Mouse (Mus musculus) limb, embryonic 13.5 days (tissue): ENCODE results near the gene Gda. TPM values are rescaled to one million over a fixed set of nuclear protein-coding genes. Genes with fewer than 3 reads are reported as not detected.

Source experiments
- ATAC-seq: fragments of 200-750 bp; cut with Nextera tagmentation; 2 replicates; pipeline ENCODE4 v1.8.0; 2017; ENCODE audit warnings: low read depth, moderate number of reproducible peaks, moderate TSS enrichment; ENCODE audit not compliant: low FRiP score
- H3K27ac ChIP-seq: fragments of 300-500 bp; sonication (generic); 2 replicates; pipeline ENCODE4 v1.5.1; 2015; ENCODE audit warnings: inconsistent platforms, mild to moderate bottlenecking, moderate library complexity
- H3K27me3 ChIP-seq: fragments of 300-500 bp; sonication (generic); 2 replicates; pipeline ENCODE4 v1.6.1; 2015; ENCODE audit warnings: mild to moderate bottlenecking, inconsistent platforms
- H3K36me3 ChIP-seq: fragments of 300-500 bp; sonication (generic); 2 replicates; pipeline ENCODE4 v1.6.1; 2015; ENCODE audit warnings: inconsistent platforms, mild to moderate bottlenecking, moderate library complexity
- H3K4me1 ChIP-seq: fragments of 300-500 bp; sonication (generic); 2 replicates; pipeline ENCODE4 v1.6.1; 2015; ENCODE audit warnings: inconsistent platforms
- H3K4me2 ChIP-seq: fragments of 300-500 bp; sonication (generic); replicated peaks from 2 replicates; pipeline ENCODE4 v1.6.1; 2015; ENCODE audit warnings: inconsistent platforms, mild to moderate bottlenecking, moderate library complexity
- H3K4me3 ChIP-seq: fragments of 300-500 bp; sonication (generic); 2 replicates; pipeline ENCODE4 v1.5.1; 2015; ENCODE audit warnings: moderate library complexity, mild to moderate bottlenecking, inconsistent platforms
- H3K9ac ChIP-seq: fragments of 300-500 bp; sonication (generic); 2 replicates; pipeline ENCODE4 v1.6.1; 2015; ENCODE audit warnings: mild to moderate bottlenecking, inconsistent platforms
- H3K9me3 ChIP-seq: fragments of 300-500 bp; sonication (generic); 2 replicates; pipeline ENCODE4 v1.6.1; 2016; ENCODE audit warnings: inconsistent platforms
- WGBS: fragments of 180-500 bp; shearing (Covaris S2); methylation state at CpG from one replicate; pipeline ENCODE4 v1.1.7; 2015; 5-methylcytosine and 5-hydroxymethylcytosine counted together
- polyA plus RNA-seq: library from polyadenylated mRNA; unstranded; fragments of >200 nt; fragmentation: Nextera tagmentation; extraction: Ambion mirVana; gene quantifications from 2 replicates; pipeline ENCODE4 v1.2.1, GENCODE M21; 2015

The Gda gene
- polyA plus RNA-seq, result 0.09 TPM in 1 of 2 replicates, not detected in the other

DNA sequence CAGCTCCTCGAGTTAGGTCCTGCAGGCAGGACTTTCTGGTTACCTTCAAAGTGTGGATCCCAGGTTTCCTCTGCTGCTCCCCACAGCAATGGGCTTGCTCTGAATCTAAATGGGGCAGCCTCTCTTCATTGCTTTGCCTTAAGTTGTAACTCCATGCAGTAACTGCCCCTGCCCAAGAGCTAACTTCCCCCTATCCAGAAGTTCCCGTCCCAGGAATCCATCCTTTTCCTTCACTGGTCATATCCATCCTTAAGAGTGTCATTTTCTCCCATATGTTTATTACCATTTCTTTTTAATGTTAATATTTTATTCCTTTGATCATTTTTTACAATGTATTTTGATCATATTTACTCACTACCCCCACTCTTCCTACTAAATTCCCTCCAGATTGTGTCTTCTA, at the start of gene Gda:
Gene Gda (minus strand): TSS at position 101 of the 400 bp plus-strand sequence.
- peak within 1 kb of the TSS; percentile 45 for H3K9ac ChIP-seq

DNA sequence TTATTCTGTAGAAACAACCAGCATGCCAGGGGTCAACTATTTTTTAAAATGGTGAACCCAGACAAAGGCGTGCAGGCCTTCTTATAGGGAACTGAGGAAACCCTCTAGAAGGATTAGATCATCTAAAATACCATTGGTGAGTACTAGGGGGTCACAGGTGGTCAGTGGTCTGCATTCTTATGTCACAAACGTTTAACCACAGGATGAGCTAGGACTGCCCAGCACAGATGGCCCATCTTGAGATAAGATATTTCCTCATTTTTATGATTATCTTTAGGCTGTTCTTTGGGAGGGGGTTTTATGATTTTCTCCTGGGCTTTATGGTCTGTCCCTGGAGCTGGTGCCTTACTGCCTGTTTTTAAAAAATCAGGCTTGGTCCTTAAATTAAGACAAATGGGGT, 47.0 kb upstream of the Gda start:
- no peak for ATAC-seq
- H3K27ac ChIP-seq, result no peak overlapping the region
- H3K9ac ChIP-seq, result no peak overlapping the region
- no peaks in the 10 kb centered on the region for H3K4me1 ChIP-seq
- H3K36me3 ChIP-seq, result no peaks in the 10 kb centered on the region
- H3K4me3 ChIP-seq, result no peak overlapping the region
- H3K27me3 ChIP-seq, result no peaks in the 10 kb centered on the region
- no peaks in the 10 kb centered on the region for H3K9me3 ChIP-seq
- H3K4me2 ChIP-seq, result no peak overlapping the region
- WGBS, result 82% methylated on average over 2 of the region's 2 CpGs

More for the DNA sequence above, at the start of gene Gda:
- WGBS, result 60% methylated on average over 2 of the region's 2 CpGs
- Histone ChIP-seq H3K4me1 (peaks cover 7% of the 10 kb centered on the region; the same call in 1 of the 2 replicates), H3K9me3 (0 out of 2 replicates have a peak, but pooled peaks cover 9% of the 10 kb centered on the region), H3K36me3 (no peaks in the 10 kb centered on the region), H3K27ac (no peak within 1 kb of the TSS), H3K4me2 (peak within 1 kb of the TSS; percentile 87), H3K4me3 (peak within 1 kb of the TSS; percentile 52), H3K27me3 (peaks cover 37% of the 10 kb centered on the region)
- ATAC-seq, result no peak

DNA sequence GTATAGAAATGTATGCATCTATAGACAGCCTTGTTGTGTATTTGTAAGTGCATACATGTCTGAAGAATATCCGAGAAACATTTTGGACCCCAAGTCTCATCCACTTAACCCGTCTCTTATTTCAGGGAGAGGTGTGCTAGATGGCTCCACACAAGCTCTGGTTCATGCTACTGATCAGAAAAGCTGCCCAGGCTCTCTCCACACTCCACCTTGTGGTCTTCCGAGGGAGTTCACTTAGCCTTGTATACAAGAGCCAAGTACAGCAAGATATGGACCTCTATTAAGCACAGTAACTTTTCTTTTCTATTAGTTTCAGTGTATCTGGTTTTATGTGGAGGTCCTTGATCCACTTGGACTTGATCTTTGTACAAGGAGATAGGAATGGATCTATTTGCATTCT, 36.9 kb upstream of the Gda start:
- Histone ChIP-seq H3K9me3 (no peaks in the 10 kb centered on the region), H3K4me2 (no peak overlapping the region), H3K4me3 (no peak overlapping the region), H3K27ac (no peak overlapping the region), H3K9ac (no peak overlapping the region), H3K27me3 (no peaks in the 10 kb centered on the region), H3K4me1 (no peaks in the 10 kb centered on the region), H3K36me3 (no peaks in the 10 kb centered on the region)
- ATAC-seq, result peak; percentile 76
- 49% methylated on average over 3 of the region's 3 CpGs for WGBS

DNA sequence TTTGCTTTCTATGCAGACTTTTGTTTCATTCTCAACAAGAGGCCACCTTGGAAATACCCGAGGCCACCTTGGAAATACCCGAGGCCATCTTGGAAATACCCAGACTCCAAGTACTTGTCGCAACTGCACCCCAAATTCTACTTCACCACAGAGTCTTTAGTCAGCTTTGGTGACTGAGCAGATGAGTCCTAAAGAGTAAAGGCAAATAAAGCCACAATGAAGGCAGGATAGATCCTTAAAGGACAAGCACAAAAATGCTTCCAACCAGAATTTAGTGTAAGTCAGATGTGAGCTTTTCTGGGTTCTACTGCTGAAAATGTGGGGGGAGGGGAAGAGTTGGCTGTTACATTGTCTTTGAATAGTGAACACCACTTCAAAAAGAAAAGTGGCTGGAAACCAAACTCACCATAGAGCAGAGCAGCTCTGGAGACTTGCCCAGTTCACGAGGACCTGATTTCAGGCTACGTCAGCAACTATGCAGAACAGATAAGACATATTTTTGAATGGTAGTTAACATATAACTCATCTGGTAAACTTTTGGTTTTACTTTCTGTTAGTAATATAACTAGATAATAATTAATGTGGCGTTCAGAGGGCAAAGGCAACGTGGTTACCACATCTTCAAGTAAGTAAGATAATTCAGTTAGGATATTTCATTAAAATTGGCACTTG, 34.5 kb upstream of the Gda start:
- Histone ChIP-seq H3K27me3 (no peaks in the 10 kb centered on the region), H3K9ac (no peak overlapping the region), H3K36me3 (no peaks in the 10 kb centered on the region), H3K27ac (no peak overlapping the region), H3K4me1 (no peaks in the 10 kb centered on the region), H3K4me2 (no peak overlapping the region), H3K9me3 (no peaks in the 10 kb centered on the region), H3K4me3 (no peak overlapping the region)
- 84% methylated on average over 7 of the region's 7 CpGs for WGBS
- no peak for ATAC-seq

DNA sequence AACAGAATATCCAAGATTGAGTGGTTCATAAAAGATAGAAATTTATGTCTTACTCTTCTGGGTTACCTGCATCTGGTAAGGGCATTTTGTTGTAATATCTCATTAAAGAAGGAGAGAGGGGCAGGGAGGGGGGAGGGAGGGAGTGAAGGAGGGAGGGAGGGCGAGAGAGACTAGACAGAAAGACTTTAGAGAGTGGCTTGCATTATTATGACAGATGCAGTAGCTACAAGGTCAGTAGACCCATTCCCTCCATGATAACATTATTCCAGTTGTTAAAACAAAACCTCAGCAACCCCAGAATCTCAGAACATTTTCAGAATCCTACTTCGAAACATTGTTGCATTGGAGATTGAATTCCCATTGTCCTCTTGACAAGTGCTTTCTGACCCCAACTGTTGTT, 33.9 kb upstream of the Gda start:
- no peak overlapping the region for H3K4me3 ChIP-seq
- H3K4me2 ChIP-seq, result no peak overlapping the region
- H3K27ac ChIP-seq, result no peak overlapping the region
- WGBS, result 81% methylated on average over 2 of the region's 2 CpGs
- H3K27me3 ChIP-seq, result no peaks in the 10 kb centered on the region
- ATAC-seq, result no peak
- H3K9ac ChIP-seq, result no peak overlapping the region
- H3K4me1 ChIP-seq, result no peaks in the 10 kb centered on the region
- no peaks in the 10 kb centered on the region for H3K9me3 ChIP-seq
- no peaks in the 10 kb centered on the region for H3K36me3 ChIP-seq

DNA sequence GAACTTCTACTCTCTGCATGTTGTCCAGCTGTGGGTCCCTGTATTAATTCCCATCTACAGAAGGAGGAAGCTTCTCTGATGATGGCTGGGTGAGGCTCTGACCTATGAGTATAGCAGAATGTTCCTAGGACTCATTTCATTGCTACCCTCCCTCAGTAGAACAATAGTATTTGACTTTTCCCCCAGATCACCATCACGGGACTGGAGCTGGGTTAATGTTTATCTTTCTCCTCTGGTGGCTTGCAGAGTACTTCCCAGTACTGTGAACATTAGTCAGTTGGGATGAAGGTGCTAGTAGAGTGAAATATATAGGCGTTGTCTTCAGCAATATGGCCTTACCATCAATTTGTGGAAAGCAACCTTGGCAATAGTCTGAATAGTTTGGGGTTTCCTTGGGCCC, 31.5 kb upstream of the Gda start:
- Histone ChIP-seq H3K36me3 (no peaks in the 10 kb centered on the region), H3K27me3 (no peaks in the 10 kb centered on the region), H3K9ac (no peak overlapping the region), H3K4me2 (no peak overlapping the region), H3K27ac (no peak overlapping the region), H3K4me1 (no peaks in the 10 kb centered on the region), H3K9me3 (no peaks in the 10 kb centered on the region), H3K4me3 (no peak overlapping the region)
- WGBS, result 71% methylated on average over 2 of the region's 2 CpGs
- no peak for ATAC-seq

DNA sequence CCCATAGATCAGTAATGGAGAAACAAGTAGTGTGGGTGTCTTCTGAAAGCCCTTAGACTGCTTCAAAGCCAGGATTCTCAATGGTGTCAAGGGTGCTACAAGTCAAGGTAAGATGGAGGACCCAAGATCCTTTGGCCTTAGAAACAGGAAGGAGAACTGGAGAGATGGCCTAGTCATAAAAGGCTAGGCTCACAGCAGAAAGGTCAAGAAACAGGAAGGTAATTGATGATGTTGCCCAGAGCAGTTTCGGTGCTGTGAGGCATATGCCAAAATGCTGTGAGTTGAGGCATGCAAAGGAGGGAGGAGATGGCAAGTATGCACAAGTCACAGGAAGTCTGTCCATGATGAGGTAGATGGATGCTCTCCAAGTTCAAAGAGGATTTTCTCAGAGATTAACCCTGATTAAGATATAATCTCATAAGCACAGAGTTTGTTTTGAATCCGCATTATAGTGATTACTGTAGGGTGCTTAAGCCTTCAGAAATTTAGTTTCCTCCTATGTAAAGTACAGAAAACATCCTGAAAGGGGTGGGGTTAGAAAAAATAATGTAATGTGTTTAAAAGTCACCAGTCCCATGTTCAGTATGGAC, 26.2 kb upstream of the Gda start:
- Histone ChIP-seq H3K9me3 (no peaks in the 10 kb centered on the region), H3K27me3 (no peaks in the 10 kb centered on the region), H3K4me3 (no peak overlapping the region), H3K36me3 (no peaks in the 10 kb centered on the region), H3K27ac (no peak overlapping the region), H3K4me2 (no peak overlapping the region), H3K9ac (no peak overlapping the region), H3K4me1 (no peaks in the 10 kb centered on the region)
- ATAC-seq, result no peak
- WGBS, result 81% methylated on average over 2 of the region's 2 CpGs

DNA sequence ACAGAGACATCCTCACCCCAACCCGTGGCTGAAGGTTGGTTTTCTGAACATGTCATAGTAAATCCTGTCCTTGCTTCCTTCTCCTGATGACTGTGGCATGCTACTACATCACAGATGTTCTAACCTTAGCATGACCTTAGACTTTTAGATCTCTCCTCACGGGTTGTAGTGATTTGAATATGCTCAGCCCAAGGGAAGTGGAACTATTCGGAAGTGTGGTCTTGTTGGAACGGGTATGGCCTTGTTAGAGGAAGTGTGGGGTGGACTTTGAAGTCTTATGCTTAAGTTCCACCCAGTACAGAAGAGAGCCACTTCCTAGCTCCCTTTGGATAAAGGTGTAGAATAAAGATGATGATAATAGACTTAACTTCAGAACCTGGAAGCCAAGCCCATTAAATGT, 22.6 kb upstream of the Gda start:
- Histone ChIP-seq H3K27me3 (no peaks in the 10 kb centered on the region), H3K4me3 (no peak overlapping the region), H3K9ac (no peak overlapping the region), H3K27ac (no peak overlapping the region), H3K36me3 (no peaks in the 10 kb centered on the region), H3K4me2 (no peak overlapping the region), H3K9me3 (no peaks in the 10 kb centered on the region), H3K4me1 (no peaks in the 10 kb centered on the region)
- ATAC-seq, result no peak
- WGBS, result 69% methylated on average over 4 of the region's 4 CpGs

DNA sequence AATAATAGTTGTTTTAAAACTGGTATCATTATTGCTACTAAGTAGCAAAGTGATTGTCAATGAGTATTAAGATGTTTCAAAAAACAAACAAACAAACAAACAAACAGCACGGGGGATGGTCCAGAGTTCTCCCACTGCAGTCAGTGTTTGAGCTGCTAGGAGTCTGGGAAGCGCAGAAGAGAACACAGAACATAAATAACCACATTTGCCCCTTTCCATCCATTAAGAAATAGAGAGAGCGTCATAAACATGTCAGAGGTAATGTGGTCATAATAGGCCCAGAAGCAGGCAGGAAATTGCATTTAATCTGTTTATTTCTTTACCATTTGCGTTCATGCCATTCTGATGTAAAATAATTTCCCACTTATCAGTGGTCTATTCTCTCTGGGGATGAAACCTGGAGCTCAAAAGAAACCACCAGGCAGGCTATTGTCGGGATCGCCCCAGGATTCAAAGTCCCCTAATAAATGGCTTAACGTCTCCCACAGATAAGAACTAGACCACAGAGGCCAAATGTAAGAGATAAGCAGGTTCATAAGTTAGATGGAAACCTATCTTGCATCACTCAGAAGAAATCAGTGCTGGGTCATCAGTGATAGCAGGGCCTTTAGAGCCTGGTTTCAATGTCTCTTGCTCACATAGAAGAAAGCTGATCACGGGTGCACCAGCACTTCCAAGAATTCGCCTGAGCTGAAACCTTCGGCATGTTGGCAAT, 20.7 kb upstream of the Gda start:
- H3K27me3 ChIP-seq, result no peaks in the 10 kb centered on the region
- no peaks in the 10 kb centered on the region for H3K9me3 ChIP-seq
- no peak overlapping the region for H3K4me3 ChIP-seq
- no peak overlapping the region for H3K4me2 ChIP-seq
- no peaks in the 10 kb centered on the region for H3K4me1 ChIP-seq
- H3K27ac ChIP-seq, result no peak overlapping the region
- H3K9ac ChIP-seq, result no peak overlapping the region
- WGBS, result 65% methylated on average over 10 of the region's 10 CpGs
- ATAC-seq, result no peak
- no peaks in the 10 kb centered on the region for H3K36me3 ChIP-seq

DNA sequence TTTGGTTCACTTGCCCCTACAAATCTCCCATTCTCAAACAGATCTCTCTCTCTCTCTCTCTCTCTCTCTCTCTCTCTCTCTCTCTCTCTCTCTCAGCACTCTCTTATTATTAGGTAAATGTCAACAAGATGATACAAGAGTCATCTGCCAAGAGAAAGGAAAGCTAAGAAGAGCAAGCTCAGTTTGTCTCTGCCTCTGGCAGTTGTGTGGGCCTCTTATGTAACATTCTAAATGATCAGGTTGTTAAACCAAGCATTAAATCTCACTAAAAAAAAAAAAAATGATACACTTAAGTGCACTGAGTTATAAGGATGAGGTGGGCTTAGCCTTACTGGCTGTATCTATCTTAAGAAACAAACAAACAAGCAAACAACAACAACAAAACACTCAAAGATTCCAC, 18.1 kb upstream of the Gda start:
- Histone ChIP-seq H3K4me2 (no peak overlapping the region), H3K27me3 (no peaks in the 10 kb centered on the region), H3K27ac (no peak overlapping the region), H3K36me3 (no peaks in the 10 kb centered on the region), H3K4me1 (no peaks in the 10 kb centered on the region), H3K9ac (no peak overlapping the region), H3K9me3 (no peaks in the 10 kb centered on the region), H3K4me3 (no peak overlapping the region)
- ATAC-seq, result no peak

DNA sequence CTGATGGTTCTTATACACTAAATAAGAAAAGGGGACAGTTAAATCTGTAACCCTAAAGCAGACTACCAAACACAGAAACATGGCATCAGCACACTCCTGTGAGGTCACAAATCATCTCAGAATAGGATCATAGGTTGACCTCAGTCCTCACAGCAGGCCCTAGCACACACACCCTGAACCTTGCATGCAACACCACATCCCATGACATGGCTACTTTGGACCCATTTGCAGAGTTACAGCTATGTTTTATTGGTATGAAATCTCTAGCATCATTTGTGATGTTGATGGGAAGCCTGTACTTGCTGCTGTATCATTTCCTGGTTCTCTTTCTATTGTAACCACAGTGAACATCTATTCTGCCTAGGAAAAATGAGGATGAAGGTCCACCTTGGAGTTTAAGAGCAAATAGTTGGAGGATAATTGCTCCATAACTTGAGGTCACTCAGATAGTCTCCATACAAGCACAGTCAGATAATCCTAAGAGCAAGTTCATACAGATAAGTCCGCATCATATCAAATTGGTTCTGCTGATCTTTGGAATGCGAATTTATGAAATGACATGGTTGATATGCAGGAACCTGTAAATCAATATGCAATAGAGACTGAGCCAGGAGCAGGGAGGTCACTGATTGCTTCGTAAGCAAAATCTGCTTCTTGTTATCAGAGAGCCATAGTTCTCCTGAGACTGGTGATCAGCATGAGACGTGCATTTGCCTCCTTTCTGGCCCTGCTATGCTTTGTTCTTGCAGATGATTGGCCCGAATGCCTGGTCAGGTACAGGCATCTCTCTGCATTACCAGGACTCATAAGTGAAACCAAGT, 14.1 kb upstream of the Gda start:
- WGBS, result 81% methylated on average over 5 of the region's 5 CpGs
- no peaks in the 10 kb centered on the region for H3K36me3 ChIP-seq
- H3K27me3 ChIP-seq, result no peaks in the 10 kb centered on the region
- no peak for ATAC-seq
- no peak overlapping the region for H3K9ac ChIP-seq
- no peak overlapping the region for H3K27ac ChIP-seq
- H3K9me3 ChIP-seq, result no peaks in the 10 kb centered on the region
- H3K4me2 ChIP-seq, result no peak overlapping the region
- no peaks in the 10 kb centered on the region for H3K4me1 ChIP-seq
- no peak overlapping the region for H3K4me3 ChIP-seq

DNA sequence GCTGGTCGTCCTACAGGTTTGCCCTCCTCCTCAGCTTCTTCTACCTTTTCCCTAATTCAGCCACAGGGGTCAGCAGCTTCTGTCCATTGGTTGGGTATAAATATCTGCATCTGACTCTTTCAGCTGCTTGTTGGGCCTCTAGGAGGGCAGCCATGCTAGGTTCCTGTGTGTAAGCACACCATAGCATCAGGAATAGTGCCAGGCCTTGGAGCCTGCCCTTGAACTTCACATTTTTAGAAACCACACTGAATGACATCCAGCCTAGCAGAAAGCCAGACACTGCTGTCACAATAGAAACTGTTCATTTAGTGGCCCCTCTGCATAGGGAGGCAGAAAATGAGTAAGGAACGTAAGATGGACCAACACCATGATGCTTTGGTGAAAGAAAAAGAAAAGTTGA, 8.9 kb upstream of the Gda start:
- Histone ChIP-seq H3K9ac (no peak overlapping the region), H3K4me2 (no peak overlapping the region)
- WGBS, result 86% methylated on average over 2 of the region's 2 CpGs

More for the DNA sequence above, 8.9 kb upstream of the Gda start:
- no peak overlapping the region for H3K27ac ChIP-seq
- no peaks in the 10 kb centered on the region for H3K27me3 ChIP-seq
- H3K4me3 ChIP-seq, result no peak overlapping the region
- H3K36me3 ChIP-seq, result no peaks in the 10 kb centered on the region
- no peaks in the 10 kb centered on the region for H3K9me3 ChIP-seq
- no peak for ATAC-seq
- no peaks in the 10 kb centered on the region for H3K4me1 ChIP-seq
